Mouse (Mus musculus): ENCODE results near the gene Cts6.
"Not testable (repeated sequence)": the region's sequence is repeated elsewhere in the genome, so short reads cannot be mapped to it uniquely, and the experiment has no call there.

- TF ChIP-seq POLR2A (IDR thresholded peaks at IDR 0.05; ENCODE audit: low read depth, low read length); CTCF (IDR thresholded peaks at IDR 0.05; ENCODE audit: borderline replicate concordance, insufficient read depth, low read length): not testable (repeated sequence)
Observed at GRCm38 (mm10) chr13:61185151-61185933, 17.9 kb downstream of the Cts6 start.
